Comparison of ENCODE assay signal across 18 mouse cellular contexts in genomic region chr12:26877284-26877683, GRCm38 (mm10).
DNase-seq lines count a peak whose midpoint lies in the region; ATAC-seq and TF ChIP-seq lines count a peak whose summit lies in the region.
"Had no signal": no experiment of that assay in that cellular context is flagged by ENCODE, and none has a peak within 500 bp of the region (broad histone marks: within the 10 kb centered on the region; RNA-seq: fewer than 3 reads in every experiment).

No protein-coding gene starts in this region.

- peak overlapping the region; percentile 84 for H3K27ac ChIP-seq in hindbrain, embryonic 12.5 days
- no peak overlapping the region for H3K27ac ChIP-seq in hindbrain, postnatal 0 days
- H3K27ac ChIP-seq in forebrain, embryonic 10.5 days: peak overlapping the region; percentile 54
- H3K27ac ChIP-seq in forebrain, postnatal 0 days (ENCODE audit: low read depth, low read length): peak overlapping the region; percentile 75
- H3K27ac ChIP-seq in midbrain, embryonic 15.5 days: peak overlapping the region; percentile 77
- H3K27ac ChIP-seq: embryonic facial prominence, embryonic 13.5 days; intestine, embryonic 15.5 days; limb, embryonic 15.5 days had no signal

- no peaks in the 10 kb centered on the region for H3K9me3 ChIP-seq in hindbrain, embryonic 12.5 days (replicated peaks)
- H3K9me3 ChIP-seq in hindbrain, postnatal 0 days (ENCODE audit: low read length): no peaks in the 10 kb centered on the region
- no peaks in the 10 kb centered on the region for H3K9me3 ChIP-seq in forebrain, embryonic 10.5 days
- H3K9me3 ChIP-seq in forebrain, postnatal 0 days (ENCODE audit: low read length): no peaks in the 10 kb centered on the region
- H3K9me3 ChIP-seq in midbrain, embryonic 15.5 days: no peaks in the 10 kb centered on the region
- H3K9me3 ChIP-seq: embryonic facial prominence, embryonic 13.5 days; heart, embryonic 12.5 days; intestine, embryonic 15.5 days; limb, embryonic 15.5 days had no signal

- no peak; the same call in 1 of the 2 replicates for ATAC-seq in hindbrain, embryonic 12.5 days (ENCODE audit: low FRiP score)
- ATAC-seq in hindbrain, postnatal 0 days: no peak
- peak; percentile 28; the same call in 1 of the 2 replicates for ATAC-seq in forebrain, postnatal 0 days
- ATAC-seq in midbrain, embryonic 15.5 days (replicated peaks): no peak
- ATAC-seq: intestine, embryonic 15.5 days; liver, postnatal 0 days had no signal

- peaks cover 17% of the 10 kb centered on the region for H3K4me1 ChIP-seq in hindbrain, embryonic 12.5 days
- no peaks in the 10 kb centered on the region for H3K4me1 ChIP-seq in hindbrain, postnatal 0 days (ENCODE audit: insufficient read depth, low read length)
- H3K4me1 ChIP-seq in forebrain, embryonic 10.5 days: peaks cover 33% of the 10 kb centered on the region
- H3K4me1 ChIP-seq in forebrain, postnatal 0 days (ENCODE audit: insufficient read depth): peaks cover 13% of the 10 kb centered on the region
- peaks cover 10% of the 10 kb centered on the region for H3K4me1 ChIP-seq in midbrain, embryonic 15.5 days
- H3K4me1 ChIP-seq: intestine, embryonic 15.5 days; limb, embryonic 15.5 days had no signal

- no peaks in the 10 kb centered on the region for H3K27me3 ChIP-seq in hindbrain, embryonic 12.5 days
- no peaks in the 10 kb centered on the region for H3K27me3 ChIP-seq in hindbrain, postnatal 0 days (ENCODE audit: insufficient read depth, low read length)
- H3K27me3 ChIP-seq in forebrain, embryonic 10.5 days (ENCODE audit: poor library complexity, severe bottlenecking): no peaks in the 10 kb centered on the region
- no peaks in the 10 kb centered on the region for H3K27me3 ChIP-seq in forebrain, postnatal 0 days (ENCODE audit: insufficient read depth, low read length)
- no peaks in the 10 kb centered on the region for H3K27me3 ChIP-seq in midbrain, embryonic 15.5 days (replicated peaks)
- H3K27me3 ChIP-seq: CH12.LX; embryonic facial prominence, embryonic 13.5 days; heart, embryonic 12.5 days; intestine, embryonic 15.5 days; limb, embryonic 15.5 days had no signal

- no peak for TF ChIP-seq CTCF in hindbrain, postnatal 0 days (IDR thresholded peaks at IDR 0.05; ENCODE audit: low read depth)
- TF ChIP-seq CTCF in forebrain, postnatal 0 days (IDR thresholded peaks at IDR 0.05; ENCODE audit: low read depth): no peak

- H3K4me3 ChIP-seq in hindbrain, embryonic 12.5 days: no peak overlapping the region
- H3K4me3 ChIP-seq in hindbrain, postnatal 0 days (ENCODE audit: low read length): no peak overlapping the region
- H3K4me3 ChIP-seq in forebrain, embryonic 10.5 days: no peak overlapping the region
- H3K4me3 ChIP-seq in forebrain, postnatal 0 days (ENCODE audit: low read depth, low read length): no peak overlapping the region
- H3K4me3 ChIP-seq in midbrain, embryonic 15.5 days: no peak overlapping the region
- H3K4me3 ChIP-seq: embryonic facial prominence, embryonic 13.5 days; heart, embryonic 12.5 days; intestine, embryonic 15.5 days; limb, embryonic 15.5 days had no signal

- no peak overlapping the region for H3K4me2 ChIP-seq in hindbrain, embryonic 12.5 days (replicated peaks)
- H3K4me2 ChIP-seq in hindbrain, postnatal 0 days (ENCODE audit: low read depth, low read length): no peak overlapping the region
- no peak overlapping the region for H3K4me2 ChIP-seq in forebrain, postnatal 0 days (ENCODE audit: low read depth)
- H3K4me2 ChIP-seq in midbrain, embryonic 15.5 days: no peak overlapping the region
- H3K4me2 ChIP-seq: embryonic facial prominence, embryonic 13.5 days; heart, embryonic 12.5 days; intestine, embryonic 15.5 days; limb, embryonic 15.5 days had no signal

- DNase-seq in hindbrain, postnatal 0 days (ENCODE audit: low spot score): no peak
- no peak for DNase-seq in forebrain, embryonic 10.5 days (ENCODE audit: extremely low spot score, low spot score)
- no peak for DNase-seq in forebrain, postnatal 0 days
- no peak for DNase-seq in thymus, postnatal 36 days
- no peak for DNase-seq in urinary bladder, postnatal 14 days (ENCODE audit: low spot score)
- DNase-seq in cerebellum, postnatal 25 days: no peak
- DNase-seq: adrenal gland, adult 8-10 months; cerebellum, adult 11 months; kidney, postnatal 14 days; liver, postnatal 0 days; lung, postnatal 36 days had no signal

- 0 out of 2 replicates have a peak overlapping the region, but pooled peaks have one; percentile 23 for H3K9ac ChIP-seq in hindbrain, embryonic 12.5 days
- no peak overlapping the region for H3K9ac ChIP-seq in hindbrain, postnatal 0 days (replicated peaks; ENCODE audit: low read length)
- no peak overlapping the region for H3K9ac ChIP-seq in forebrain, postnatal 0 days
- no peak overlapping the region for H3K9ac ChIP-seq in midbrain, embryonic 15.5 days
- H3K9ac ChIP-seq: embryonic facial prominence, embryonic 13.5 days; heart, embryonic 12.5 days; intestine, embryonic 15.5 days; limb, embryonic 15.5 days; liver, postnatal 0 days had no signal

- whole genome bisulfite sequencing in hindbrain, embryonic 12.5 days: 69% methylated on average over 3 of the region's 3 CpGs
- 52% methylated on average over 3 of the region's 3 CpGs for WGBS in hindbrain, postnatal 0 days
- WGBS in forebrain, embryonic 10.5 days: 70% methylated on average over 3 of the region's 3 CpGs
- 20% methylated on average over 3 of the region's 3 CpGs for WGBS in forebrain, postnatal 0 days
- WGBS in midbrain, embryonic 15.5 days: 58% methylated on average over 3 of the region's 3 CpGs

- no peaks in the 10 kb centered on the region for H3K36me3 ChIP-seq in hindbrain, embryonic 12.5 days
- no peaks in the 10 kb centered on the region for H3K36me3 ChIP-seq in hindbrain, postnatal 0 days (ENCODE audit: insufficient read depth, low read length)
- H3K36me3 ChIP-seq in forebrain, embryonic 10.5 days (replicated peaks): no peaks in the 10 kb centered on the region
- no peaks in the 10 kb centered on the region for H3K36me3 ChIP-seq in forebrain, postnatal 0 days (ENCODE audit: insufficient read depth)
- no peaks in the 10 kb centered on the region for H3K36me3 ChIP-seq in midbrain, embryonic 15.5 days (replicated peaks)
- H3K36me3 ChIP-seq: embryonic facial prominence, embryonic 13.5 days; heart, embryonic 12.5 days; intestine, embryonic 15.5 days; limb, embryonic 15.5 days had no signal
